Mouse (Mus musculus) spleen, postnatal 14 days (tissue): ENCODE measurements around the gene Tox3.

ENCODE experiments used
- DNase-seq, 2 experiments: peaks; one replicate each; pipeline ENCODE4 v3.0.0; 2021 to 2022; ENCODE audit warnings: low spot score in 2 of 2

Tox3 gene

DNA sequence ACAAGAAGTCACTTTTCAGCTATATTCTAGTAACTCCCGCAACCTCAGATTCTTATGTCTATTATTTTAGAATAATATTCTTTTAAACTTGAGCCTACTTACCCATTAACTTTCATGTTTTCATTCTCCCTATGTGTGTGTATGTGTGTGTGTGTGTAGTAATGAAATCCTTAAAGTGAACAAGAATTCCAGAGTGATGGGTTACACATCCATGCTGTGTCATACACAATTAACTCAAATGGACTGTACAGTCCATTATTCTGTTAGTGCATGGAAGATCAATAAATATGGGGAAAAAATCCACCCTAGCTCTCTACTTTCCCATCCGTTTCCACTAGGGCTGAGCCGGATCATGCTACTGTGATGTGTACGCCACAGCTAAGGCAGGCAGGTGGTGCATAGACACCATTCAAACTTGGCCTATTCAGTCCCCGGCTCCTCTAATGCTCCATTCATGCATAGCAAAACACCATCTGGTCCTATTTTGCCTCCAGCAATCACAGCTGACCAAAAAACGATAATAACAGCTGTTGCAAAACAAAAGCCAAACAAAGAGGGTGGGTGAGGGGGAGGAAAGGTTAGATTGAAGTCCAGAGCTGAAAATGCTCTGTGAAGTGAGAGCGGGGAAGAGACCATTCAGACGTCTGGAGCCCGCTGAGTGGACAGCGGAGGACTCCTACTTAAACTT, 103.5 kb downstream of the Tox3 start:
- DNase-seq = no peak

DNA sequence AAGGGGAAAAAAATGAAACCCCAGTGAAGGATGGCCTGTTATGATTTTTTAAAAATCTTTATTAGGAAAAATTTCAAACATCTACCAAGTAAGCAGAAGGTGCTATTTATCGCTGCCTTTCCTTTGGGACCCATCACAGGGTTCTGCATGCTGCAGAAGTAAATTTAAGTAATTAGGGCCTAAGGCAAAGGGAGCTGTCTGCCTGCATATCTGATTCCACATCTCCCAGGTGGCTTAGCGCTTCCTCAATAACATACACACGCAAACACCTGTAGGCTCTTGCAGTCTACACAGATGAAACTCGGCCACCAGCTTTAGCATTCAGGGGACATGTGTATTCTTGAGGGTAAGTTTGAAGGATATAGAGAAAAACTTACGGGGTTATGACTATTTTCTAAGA, 104.2 kb downstream of the Tox3 start:
- no peak for DNase-seq

DNA sequence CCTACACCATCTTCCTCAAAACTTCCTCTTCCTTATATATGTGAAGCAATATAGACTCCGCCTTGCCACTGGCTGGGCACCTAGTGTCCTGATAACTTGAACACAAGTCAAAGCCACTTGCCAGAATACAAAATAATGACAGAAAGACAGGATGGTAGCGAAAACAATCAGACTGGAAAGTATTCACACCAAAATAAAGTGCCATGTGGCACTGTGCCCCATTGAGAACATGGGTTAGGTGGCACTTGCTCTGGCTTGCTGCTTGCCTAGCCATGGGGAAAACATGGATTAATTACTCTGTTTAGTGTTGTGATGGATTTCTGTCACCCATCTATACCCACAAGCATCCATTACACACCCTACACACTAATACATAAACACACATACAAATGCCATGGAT, 105.8 kb downstream of the Tox3 start:
- no peak for DNase-seq

DNA sequence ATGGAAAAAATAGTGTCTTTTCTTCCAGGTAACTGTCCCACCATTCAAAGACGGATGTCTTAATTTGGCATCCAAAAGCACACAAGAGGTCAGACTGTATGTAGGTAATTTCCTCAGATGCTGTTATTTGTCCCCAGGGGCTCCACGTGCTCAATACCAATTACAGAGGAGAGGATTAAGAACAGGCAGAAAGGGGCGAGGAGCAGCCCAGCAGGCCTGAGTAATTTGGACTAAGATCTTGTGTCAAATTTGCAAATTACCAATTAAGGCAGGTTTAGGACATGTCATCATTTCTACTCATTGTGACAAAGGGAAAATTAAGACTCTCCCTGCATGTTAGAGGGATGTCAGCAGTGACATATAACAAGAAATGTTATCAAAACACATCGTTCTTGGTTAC, 106.7 kb downstream of the Tox3 start:
- DNase-seq = no peak

DNA sequence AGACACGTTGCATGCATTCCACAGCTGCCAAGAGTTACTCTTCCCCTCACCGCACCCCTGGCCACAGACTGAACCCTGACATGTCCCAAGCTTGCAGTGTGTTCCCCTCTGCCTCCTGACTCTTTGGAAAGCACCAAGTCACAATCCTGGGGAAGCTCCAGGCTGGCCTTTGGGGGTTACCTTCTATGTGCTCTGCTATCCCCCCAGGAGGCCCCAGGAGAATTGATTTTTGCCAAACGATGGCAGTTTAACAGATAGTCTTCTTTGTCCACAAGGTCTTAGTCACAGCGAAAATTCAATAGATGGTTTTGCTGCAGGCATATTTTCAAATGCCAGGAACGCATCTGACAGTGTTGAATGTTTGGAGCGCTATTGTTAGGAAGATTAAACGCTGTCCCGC, 115.6 kb downstream of the Tox3 start:
- DNase-seq = no peak

DNA sequence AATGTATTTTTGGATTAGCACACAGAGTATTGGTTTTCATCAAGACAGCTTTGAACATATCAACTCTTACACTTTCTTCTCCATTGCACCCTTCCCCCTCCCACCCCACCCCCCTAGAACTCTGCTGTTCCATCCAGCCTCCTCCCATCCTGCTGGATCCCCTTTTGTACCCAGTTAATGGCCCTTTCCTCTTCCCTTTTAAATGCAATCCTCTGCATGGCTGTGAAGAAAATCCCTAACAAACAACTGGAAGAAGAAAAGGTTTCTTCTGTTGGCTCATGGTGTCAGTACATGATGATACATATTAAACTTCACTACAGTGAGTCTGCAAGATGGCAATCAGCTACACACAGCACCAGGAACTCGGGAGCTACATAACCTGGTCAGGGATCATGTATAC, 124.0 kb downstream of the Tox3 start:
- no peak for DNase-seq

DNA sequence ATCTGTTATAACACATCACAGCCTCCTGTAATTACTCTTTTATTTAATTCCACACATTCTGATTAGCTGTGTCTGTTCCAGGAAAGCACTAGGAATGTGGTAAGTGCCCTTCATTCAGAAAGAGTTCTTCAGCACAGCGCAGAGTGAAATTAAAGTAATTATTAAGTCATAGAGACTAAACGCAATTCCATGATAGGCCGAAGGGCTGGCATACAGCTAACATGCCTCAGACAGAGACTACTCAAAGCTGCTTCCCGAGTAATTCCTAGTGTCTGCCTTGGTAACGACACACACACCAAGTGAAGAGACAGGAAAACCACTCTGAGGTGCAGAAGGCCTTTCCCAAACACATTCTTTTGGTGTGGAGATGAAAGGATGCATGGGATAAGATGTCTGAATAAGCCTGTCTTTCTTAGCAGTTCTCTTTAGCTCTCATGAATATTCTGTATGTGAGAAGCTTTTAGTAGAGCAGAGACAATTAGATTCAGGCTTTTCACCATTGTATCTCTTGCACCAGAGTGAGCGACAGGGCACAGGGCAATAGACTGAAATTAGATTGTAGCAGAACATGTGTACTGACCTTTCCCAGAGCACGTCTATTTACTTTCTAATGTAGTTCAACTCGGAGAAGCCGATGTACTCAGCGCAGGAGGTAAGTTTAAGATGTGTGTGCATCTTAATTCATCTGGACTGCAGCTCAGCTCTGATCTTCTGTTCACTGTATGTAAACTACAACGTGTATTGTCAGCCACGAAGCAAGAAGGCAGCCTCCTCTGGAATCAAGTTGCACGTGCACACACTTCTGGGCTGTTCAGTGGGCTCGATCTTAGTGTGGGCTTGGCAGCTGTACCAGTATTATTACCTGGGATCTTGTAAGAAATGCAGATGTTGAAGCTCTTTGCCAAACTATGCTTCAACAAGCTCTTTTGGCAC, 138.8 kb downstream of the Tox3 start:
- DNase-seq = no peak
